Mouse (Mus musculus) heart, embryonic 16.5 days (tissue): ENCODE data around the gene Pdp2. TPM values are rescaled to one million over a fixed set of nuclear protein-coding genes. Genes with fewer than 3 reads are reported as not detected.
"Not testable (repeated sequence)": the region's sequence is repeated elsewhere in the genome, so short reads cannot be mapped to it uniquely, and the experiment has no call there.

Experiments used
- ATAC-seq: fragments of 200-750 bp; cut with Nextera tagmentation; replicated peaks from 2 replicates; pipeline ENCODE4 v1.8.0; 2017; ENCODE audit warnings: moderate number of reproducible peaks; ENCODE audit not compliant: insufficient read depth, low FRiP score; ENCODE audit errors: extremely low read depth
- H3K27ac ChIP-seq: fragments of 300-500 bp; sonication (generic); 2 replicates; pipeline ENCODE4 v1.5.1; 2014; ENCODE audit warnings: mild to moderate bottlenecking, low read length, control low read depth, moderate library complexity
- H3K27me3 ChIP-seq: fragments of 300-500 bp; sonication (generic); 2 replicates; pipeline ENCODE4 v1.6.1; 2014; ENCODE audit warnings: low read length, mixed read lengths; ENCODE audit not compliant: control insufficient read depth, insufficient read depth
- H3K36me3 ChIP-seq: fragments of 300-500 bp; sonication (generic); 2 replicates; pipeline ENCODE4 v1.6.1; 2014; ENCODE audit not compliant: control insufficient read depth, insufficient read depth
- H3K4me1 ChIP-seq: fragments of 300-500 bp; sonication (generic); 2 replicates; pipeline ENCODE4 v1.6.1; 2014; ENCODE audit warnings: low read length, mixed read lengths; ENCODE audit not compliant: control insufficient read depth, insufficient read depth
- H3K4me2 ChIP-seq: fragments of 300-500 bp; sonication (generic); 2 replicates; pipeline ENCODE4 v1.6.1; 2014; ENCODE audit warnings: low read depth, mild to moderate bottlenecking, control low read depth, low read length
- H3K4me3 ChIP-seq: fragments of 300-500 bp; sonication (generic); 2 replicates; pipeline ENCODE4 v1.5.1; 2014; ENCODE audit warnings: mild to moderate bottlenecking, control low read depth, low read length
- H3K9ac ChIP-seq: fragments of 300-500 bp; sonication (generic); 2 replicates; pipeline ENCODE4 v1.6.1; 2014; ENCODE audit warnings: low read length, control low read depth
- H3K9me3 ChIP-seq: fragments of 300-500 bp; sonication (generic); replicated peaks from 2 replicates; pipeline ENCODE4 v1.6.1; 2016; ENCODE audit warnings: low read length; ENCODE audit not compliant: control insufficient read depth
- WGBS: fragments of 180-500 bp; shearing (Covaris S2); extraction: QIAGEN DNeasy Blood & Tissue Kit; methylation state at CpG from one replicate; pipeline ENCODE4 v1.1.7; 2014; 5-methylcytosine and 5-hydroxymethylcytosine counted together
- polyA plus RNA-seq: library from polyadenylated mRNA; unstranded; fragments of >200 nt; fragmentation: Nextera tagmentation; extraction: Ambion mirVana; gene quantifications from 2 replicates; pipeline ENCODE4 v1.2.1, GENCODE M21; 2015

Gene Pdp2
- polyA plus RNA-seq, 1 experiment from 2014 or later = 6.2 TPM

DNA sequence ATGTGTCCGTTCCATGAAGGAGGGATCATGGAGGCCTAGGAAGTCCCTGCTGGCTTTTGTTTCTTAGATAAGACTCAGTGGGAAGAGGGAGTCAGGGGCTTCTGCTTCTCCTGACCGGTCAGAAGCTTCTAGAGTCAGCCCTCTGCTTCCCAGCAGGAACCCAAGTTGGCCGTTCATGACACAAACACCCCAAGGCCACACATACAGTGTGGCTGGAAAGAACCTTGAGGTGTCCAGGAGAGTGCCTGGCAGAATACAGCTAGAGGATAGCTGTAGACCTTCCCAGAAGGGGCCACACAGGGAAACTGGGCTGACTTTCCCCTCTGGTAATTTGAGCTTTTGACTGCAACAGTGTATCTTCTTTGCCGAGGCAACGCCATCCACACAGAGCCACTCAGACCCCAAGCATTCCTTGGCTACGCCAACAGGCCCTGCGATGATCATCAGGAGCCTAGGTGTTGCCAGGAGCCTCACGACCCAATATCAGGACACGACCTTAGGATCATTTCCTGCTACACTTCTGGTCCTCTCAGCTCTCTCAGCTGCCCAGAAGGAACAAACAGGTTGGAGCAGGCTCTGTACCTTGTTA lies 42.0 kb downstream of the Pdp2 start:
- ATAC-seq = no peak
- Histone ChIP-seq H3K9ac (0 out of 2 replicates have a peak overlapping the region, but pooled peaks have one; percentile 33), H3K9me3 (no peaks in the 10 kb centered on the region), H3K4me1 (peaks cover 23% of the 10 kb centered on the region), H3K4me3 (no peak overlapping the region), H3K27ac (peak overlapping the region; percentile 62), H3K4me2 (no peak overlapping the region), H3K27me3 (no peaks in the 10 kb centered on the region), H3K36me3 (peaks cover 20% of the 10 kb centered on the region)
- WGBS = 45% methylated on average over 9 of the region's 9 CpGs

DNA sequence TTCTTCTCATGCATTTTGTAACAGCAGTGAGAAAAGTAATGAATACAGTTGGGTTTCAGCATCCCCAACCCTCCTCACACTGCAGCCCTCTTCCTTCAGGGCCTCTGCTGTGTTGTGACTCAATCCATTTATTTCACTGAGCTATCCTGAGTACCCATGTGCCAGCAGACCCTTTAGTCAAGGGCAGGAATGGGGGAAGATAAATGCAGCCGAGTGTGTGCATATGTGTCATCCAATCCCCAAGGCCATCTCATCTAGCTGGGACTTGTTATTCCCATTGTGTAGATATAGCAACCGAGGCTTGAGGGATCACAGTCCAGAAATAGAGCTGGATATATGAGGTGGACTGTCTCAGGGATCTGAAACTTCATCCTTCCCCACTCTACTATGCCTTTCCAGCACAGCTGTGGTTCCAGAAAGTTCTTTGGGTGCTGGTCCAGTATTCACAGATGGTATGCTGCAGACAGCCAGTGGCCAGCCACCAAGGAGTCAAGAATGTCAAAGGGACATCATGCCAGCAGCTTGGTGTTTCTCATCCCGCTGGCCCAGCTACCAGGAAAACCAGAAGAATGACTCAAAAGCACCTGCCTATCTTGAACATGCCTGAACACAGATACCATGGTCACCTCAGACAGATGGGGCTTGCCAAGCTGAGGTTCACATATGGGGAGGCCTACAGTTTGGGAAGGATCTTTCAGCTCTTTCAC lies 43.9 kb downstream of the Pdp2 start:
- Histone ChIP-seq H3K9me3 (no peaks in the 10 kb centered on the region), H3K4me3 (no peak overlapping the region), H3K4me2 (no peak overlapping the region), H3K4me1 (peaks cover 17% of the 10 kb centered on the region), H3K27me3 (no peaks in the 10 kb centered on the region), H3K36me3 (peaks cover 29% of the 10 kb centered on the region), H3K9ac (no peak overlapping the region), H3K27ac (no peak overlapping the region)
- ATAC-seq = no peak
- 86% methylated on average over 3 of the region's 3 CpGs for WGBS

DNA sequence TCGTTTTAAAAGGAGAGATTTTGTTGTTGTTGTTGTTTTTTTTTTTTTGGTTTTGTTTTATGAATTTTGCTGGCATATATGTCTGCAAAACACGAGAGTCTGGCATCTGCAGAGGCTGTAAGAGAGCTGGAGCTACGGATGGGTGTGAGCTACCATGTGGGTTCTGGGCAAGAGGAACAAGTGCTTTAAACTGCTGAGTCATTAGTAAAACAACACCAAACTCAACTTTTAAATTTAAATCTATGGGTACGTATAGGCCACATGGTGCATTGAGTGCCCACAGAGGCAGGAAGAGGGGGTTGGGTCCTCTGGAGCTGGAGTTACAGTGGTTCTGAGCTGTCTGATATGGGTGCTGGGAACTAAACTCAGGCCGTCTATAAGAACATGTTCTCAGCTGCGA lies 46.8 kb downstream of the Pdp2 start:
- Histone ChIP-seq H3K4me2 (no peak overlapping the region), H3K27ac (no peak overlapping the region), H3K36me3 (peaks cover 29% of the 10 kb centered on the region), H3K4me1 (peaks cover 20% of the 10 kb centered on the region), H3K4me3 (no peak overlapping the region), H3K9me3 (no peaks in the 10 kb centered on the region), H3K9ac (no peak overlapping the region), H3K27me3 (no peaks in the 10 kb centered on the region)
- WGBS = 89% methylated on average over 6 of the region's 6 CpGs
- no peak for ATAC-seq

DNA sequence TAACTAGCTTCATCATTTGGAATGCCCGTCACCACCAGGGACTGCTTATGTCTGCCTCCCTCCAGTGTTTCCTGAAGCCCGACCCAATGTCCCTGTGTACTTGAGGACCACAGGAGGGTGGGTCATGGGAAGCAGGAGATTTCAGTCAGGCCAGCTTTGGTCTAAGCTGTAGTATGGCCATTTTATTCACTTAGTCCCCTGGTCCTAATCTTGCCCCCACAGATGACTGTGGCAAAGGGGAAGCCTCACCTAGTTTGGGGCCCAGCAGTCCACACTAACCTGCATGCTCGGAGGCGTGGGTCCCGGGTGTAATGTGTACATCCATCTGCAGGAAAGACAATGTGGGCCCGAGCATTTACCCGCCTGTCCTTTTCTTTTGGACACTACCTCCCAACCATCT lies 49.0 kb downstream of the Pdp2 start:
- peaks cover 26% of the 10 kb centered on the region for H3K36me3 ChIP-seq
- H3K27me3 ChIP-seq = no peaks in the 10 kb centered on the region
- no peak for ATAC-seq
- H3K4me3 ChIP-seq = peak overlapping the region; percentile 81
- H3K9ac ChIP-seq = peak overlapping the region; percentile 84
- WGBS = 68% methylated on average over 7 of the region's 7 CpGs
- peak overlapping the region; percentile 94 for H3K4me2 ChIP-seq
- peak overlapping the region; percentile 68 for H3K27ac ChIP-seq
- peaks cover 15% of the 10 kb centered on the region for H3K4me1 ChIP-seq
- H3K9me3 ChIP-seq = no peaks in the 10 kb centered on the region

DNA sequence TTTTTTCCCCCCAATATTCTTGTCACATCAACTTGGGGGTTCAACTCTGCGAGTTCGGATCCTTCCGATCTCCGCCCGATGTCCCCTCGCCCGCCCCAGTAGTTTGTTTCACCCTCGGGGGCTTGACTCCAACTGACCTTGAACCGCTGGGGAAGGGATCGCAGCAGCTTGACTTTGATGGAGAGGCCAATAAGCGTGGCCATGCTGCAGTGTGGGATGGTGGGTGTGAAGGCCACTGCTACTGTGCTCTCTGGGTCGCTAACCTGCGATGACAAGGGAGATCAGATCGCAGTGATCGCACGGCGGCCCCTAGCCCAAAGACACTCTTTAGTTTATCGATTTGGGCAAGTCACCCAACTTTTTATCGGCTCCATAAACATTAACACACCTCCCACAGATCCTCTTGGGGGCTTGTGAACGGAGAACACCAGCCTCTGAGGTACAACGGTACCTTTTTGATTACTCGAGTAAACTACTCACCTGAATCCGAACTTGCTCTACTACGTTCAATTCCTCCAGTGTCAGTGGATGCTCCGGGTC lies 49.6 kb downstream of the Pdp2 start:
- peak overlapping the region; percentile 81 for H3K4me3 ChIP-seq
- WGBS = 8% methylated on average over 25 of the region's 25 CpGs
- peak; percentile 8; the same call in 1 of the 2 replicates for ATAC-seq

DNA sequence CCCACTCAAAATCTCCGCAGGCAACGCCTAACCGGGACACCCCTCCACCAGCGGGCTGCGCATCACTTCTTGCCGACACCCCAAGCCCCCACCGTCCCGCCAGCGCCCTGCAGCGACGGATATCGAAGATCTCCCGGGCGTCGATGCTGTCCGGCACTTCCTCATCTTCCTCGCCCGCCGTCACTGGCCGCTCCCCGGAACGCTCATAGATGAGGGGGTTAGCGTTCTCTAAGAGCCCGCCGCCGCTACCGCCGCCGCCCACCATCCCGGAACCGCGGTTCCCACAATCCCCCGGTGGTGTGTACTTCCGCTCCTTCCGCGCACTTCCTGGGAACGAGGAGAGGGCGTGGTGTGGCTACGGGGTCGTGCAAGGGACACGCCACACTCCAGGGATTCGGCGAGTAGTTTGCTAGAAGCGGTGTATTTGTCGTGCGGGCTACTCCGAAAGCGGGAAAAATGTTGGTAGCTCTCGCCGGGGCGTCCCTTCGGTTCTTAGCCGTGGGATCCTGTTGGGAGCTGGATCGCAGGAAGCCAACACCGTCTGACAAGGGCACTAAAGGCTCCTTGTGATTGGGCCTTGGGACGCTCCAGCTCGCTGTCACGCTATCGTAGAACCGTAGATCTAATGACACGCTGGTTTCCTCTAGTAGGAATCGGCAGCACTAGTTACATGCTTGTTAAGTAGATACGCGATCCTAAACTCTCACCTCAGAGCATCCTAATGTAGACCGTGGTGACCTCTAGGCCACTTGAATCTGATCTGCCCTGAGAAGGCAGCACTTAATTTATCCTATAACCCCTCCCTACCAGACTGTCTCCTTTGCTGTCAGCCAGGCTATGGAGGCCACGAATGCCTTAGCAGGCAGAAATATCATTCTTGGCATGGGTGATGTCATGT lies 50.4 kb downstream of the Pdp2 start, which contains the start of gene Ciao2b:
TSS of gene Ciao2b (minus strand) at position 540 of the 898 bp plus-strand sequence.
- Histone ChIP-seq H3K27ac (peak within 1 kb of the TSS; percentile 80), H3K4me3 (peak within 1 kb of the TSS; percentile 81), H3K36me3 (peaks cover 19% of the 10 kb centered on the region), H3K4me2 (peak within 1 kb of the TSS; percentile 94), H3K27me3 (no peaks in the 10 kb centered on the region), H3K9ac (peak within 1 kb of the TSS; percentile 84), H3K9me3 (no peaks in the 10 kb centered on the region), H3K4me1 (peaks cover 15% of the 10 kb centered on the region)
- peak; percentile 94 for ATAC-seq
- WGBS = under 1% methylated on average over 66 of the region's 66 CpGs

More for the DNA sequence above, 49.6 kb downstream of the Pdp2 start:
- Histone ChIP-seq H3K4me1 (peaks cover 15% of the 10 kb centered on the region), H3K4me2 (peak overlapping the region; percentile 94), H3K27me3 (no peaks in the 10 kb centered on the region), H3K9ac (peak overlapping the region; percentile 84), H3K9me3 (no peaks in the 10 kb centered on the region), H3K27ac (peak overlapping the region; percentile 68), H3K36me3 (peaks cover 19% of the 10 kb centered on the region)

DNA sequence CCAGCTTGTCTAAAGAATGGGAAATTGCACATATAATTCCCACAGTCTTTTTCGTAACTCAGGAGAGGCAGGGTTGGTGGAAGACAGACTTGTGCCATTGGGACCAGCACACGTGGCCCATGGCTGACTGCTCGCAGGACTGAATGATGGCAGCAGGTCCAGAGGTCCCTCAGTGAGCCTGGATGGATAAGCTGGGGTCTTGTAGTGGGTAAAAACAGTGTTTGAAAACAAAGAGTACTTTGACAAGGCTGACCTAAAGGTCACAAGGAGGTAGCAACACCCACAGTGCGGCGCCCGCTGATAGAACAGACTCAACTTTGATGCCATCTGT lies 51.0 kb downstream of the Pdp2 start:
- Histone ChIP-seq H3K9me3 (no peaks in the 10 kb centered on the region), H3K4me1 (peaks cover 15% of the 10 kb centered on the region), H3K27ac (peak overlapping the region; percentile 80), H3K36me3 (peaks cover 19% of the 10 kb centered on the region), H3K4me2 (peak overlapping the region; percentile 94), H3K9ac (peak overlapping the region; percentile 84), H3K27me3 (no peaks in the 10 kb centered on the region), H3K4me3 (peak overlapping the region; percentile 81)
- no peak for ATAC-seq
- 74% methylated on average over 6 of the region's 6 CpGs for WGBS

DNA sequence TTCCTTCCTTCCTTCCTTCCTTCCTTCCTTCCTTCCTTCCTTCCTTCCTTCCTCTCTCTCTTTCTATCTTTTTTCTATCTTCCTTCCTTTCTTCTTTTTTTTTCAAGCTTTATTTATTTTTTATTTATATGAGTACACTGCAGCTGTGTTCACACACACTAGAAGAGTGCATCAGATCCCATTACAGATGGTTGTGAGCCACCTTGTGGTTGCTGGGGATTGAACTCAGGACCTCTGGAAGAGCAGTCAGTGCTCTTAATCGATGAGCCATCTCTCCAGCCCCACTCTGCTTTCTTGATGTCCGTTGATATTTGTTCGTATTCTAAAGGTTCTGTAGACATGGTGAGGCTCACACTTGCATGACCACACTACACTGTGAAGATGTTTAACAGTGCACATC lies 52.9 kb downstream of the Pdp2 start:
- not testable (repeated sequence) for H3K9ac ChIP-seq, ATAC-seq, H3K27me3 ChIP-seq, H3K4me2 ChIP-seq, H3K9me3 ChIP-seq, H3K36me3 ChIP-seq, H3K27ac ChIP-seq, H3K4me3 ChIP-seq
- 62% methylated on average over 3 of the region's 3 CpGs for WGBS
- H3K4me1 ChIP-seq = peaks cover 15% of the 10 kb centered on the region
